Mouse (Mus musculus) liver, embryonic 16.5 days (tissue): Measurements from ENCODE around the gene Dstyk. TPM values are rescaled to one million over a fixed set of nuclear protein-coding genes. Genes with fewer than 3 reads are reported as not detected.

Experiments
- ATAC-seq: fragments of 200-750 bp; cut with Nextera tagmentation; 2 replicates; pipeline ENCODE4 v1.8.0; 2017; ENCODE audit warnings: low read depth, mild to moderate bottlenecking, moderate number of reproducible peaks, moderate library complexity
- H3K27ac ChIP-seq: fragments of 300-500 bp; sonication (generic); 2 replicates; pipeline ENCODE4 v1.5.1; 2014; ENCODE audit warnings: mild to moderate bottlenecking, low read length
- H3K27me3 ChIP-seq: fragments of 300-500 bp; sonication (generic); 2 replicates; pipeline ENCODE4 v1.6.1; 2014; ENCODE audit warnings: low read depth, low read length, mixed read lengths; ENCODE audit not compliant: control insufficient read depth, insufficient read depth
- H3K36me3 ChIP-seq: fragments of 300-500 bp; sonication (generic); 2 replicates; pipeline ENCODE4 v1.6.1; 2014; ENCODE audit warnings: mild to moderate bottlenecking; ENCODE audit not compliant: control insufficient read depth, insufficient read depth
- H3K4me1 ChIP-seq: fragments of 300-500 bp; sonication (generic); 2 replicates; pipeline ENCODE4 v1.6.1; 2014; ENCODE audit warnings: low read depth, low read length, mixed read lengths; ENCODE audit not compliant: control insufficient read depth
- H3K4me2 ChIP-seq: fragments of 300-500 bp; sonication (generic); 2 replicates; pipeline ENCODE4 v1.6.1; 2014; ENCODE audit warnings: low read depth, low read length, mixed read lengths
- H3K4me3 ChIP-seq: fragments of 300-500 bp; sonication (generic); 2 replicates; pipeline ENCODE4 v1.5.1; 2014; ENCODE audit warnings: low read depth, mild to moderate bottlenecking, low read length
- H3K9ac ChIP-seq: fragments of 300-500 bp; sonication (generic); 2 replicates; pipeline ENCODE4 v1.6.1; 2014; ENCODE audit warnings: low read depth, low read length
- H3K9me3 ChIP-seq: fragments of 300-500 bp; sonication (generic); replicated peaks from 2 replicates; pipeline ENCODE4 v1.6.1; 2016; ENCODE audit warnings: low read length; ENCODE audit not compliant: control insufficient read depth
- WGBS: fragments of 180-500 bp; shearing (Covaris S2); extraction: QIAGEN DNeasy Blood & Tissue Kit; methylation state at CpG from one replicate; pipeline ENCODE4 v1.1.7; 2014; ENCODE audit not compliant: insufficient replicate concordance; 5-methylcytosine and 5-hydroxymethylcytosine counted together
- polyA plus RNA-seq: library from polyadenylated mRNA; unstranded; fragments of >200 nt; fragmentation: Nextera tagmentation; extraction: Ambion mirVana; gene quantifications from 2 replicates; pipeline ENCODE4 v1.2.1, GENCODE M21; 2015

The Dstyk gene
- polyA plus RNA-seq, 1 experiment from 2014 or later: 5.0 TPM

DNA sequence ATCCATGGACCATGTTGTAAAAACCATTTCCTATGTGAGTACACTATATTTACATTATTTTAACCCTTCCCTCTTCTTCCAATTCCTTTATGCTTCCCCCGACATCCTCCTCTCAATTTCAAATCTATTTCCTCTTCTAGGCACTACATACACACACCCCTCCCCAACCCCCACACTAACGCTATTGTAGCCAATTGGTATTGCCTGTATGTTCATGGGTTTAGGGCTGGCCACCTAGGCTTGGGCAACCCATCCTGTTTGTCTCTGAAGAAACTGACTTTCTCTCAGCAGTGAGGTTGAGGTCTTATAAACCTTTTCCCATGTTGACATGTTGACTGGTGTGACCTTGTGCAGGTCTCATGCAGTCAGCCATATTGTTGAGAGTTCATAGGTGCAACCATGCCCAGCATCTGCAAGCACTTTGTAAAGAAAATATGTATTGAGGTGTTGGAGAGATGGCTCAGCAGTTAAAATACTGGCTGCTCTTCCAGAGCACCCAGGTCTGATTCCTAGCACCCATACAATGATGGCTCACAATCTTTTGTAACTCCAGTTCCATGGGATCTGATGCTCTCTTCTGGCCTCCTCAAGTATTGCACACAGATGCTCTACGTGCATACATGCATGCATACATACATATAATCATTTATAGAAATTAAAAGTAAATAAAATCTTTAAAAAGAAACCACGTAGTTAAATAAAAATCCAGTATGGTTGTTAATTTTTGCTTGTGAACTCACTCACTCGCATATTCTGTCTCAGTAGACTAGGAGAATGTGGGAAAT is 5.7 kb downstream of the Dstyk start:
- H3K4me1 ChIP-seq: peaks cover 16% of the 10 kb centered on the region
- H3K9me3 ChIP-seq: no peaks in the 10 kb centered on the region
- no peak overlapping the region for H3K4me3 ChIP-seq
- H3K9ac ChIP-seq: no peak overlapping the region
- H3K4me2 ChIP-seq: no peak overlapping the region
- H3K36me3 ChIP-seq: peaks cover 4% of the 10 kb centered on the region; the same call in 1 of the 2 replicates
- no peaks in the 10 kb centered on the region for H3K27me3 ChIP-seq
- WGBS: 78% methylated on average over 5 of the region's 5 CpGs
- H3K27ac ChIP-seq: no peak overlapping the region
- ATAC-seq: no peak

DNA sequence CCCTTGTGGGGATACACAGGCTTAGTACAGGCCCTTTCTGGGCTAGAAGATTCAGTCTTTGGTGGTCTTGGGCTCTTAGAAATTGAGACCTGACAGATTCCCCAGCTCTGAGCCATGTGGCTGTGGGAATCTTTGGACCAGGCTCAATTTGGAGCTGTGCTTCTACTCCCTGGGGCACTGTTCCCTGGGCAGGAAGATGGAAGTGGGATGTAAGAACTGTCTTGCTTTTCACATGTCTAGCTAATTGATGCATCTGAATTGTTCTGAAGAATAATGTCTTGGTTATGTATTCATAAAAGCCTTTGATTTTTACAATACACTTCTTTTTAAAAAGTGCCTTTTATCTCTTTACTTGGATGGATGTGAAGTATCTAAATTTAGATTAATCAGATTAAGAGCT is 8.2 kb downstream of the Dstyk start:
- H3K27ac ChIP-seq: no peak overlapping the region
- ATAC-seq: no peak
- no peaks in the 10 kb centered on the region for H3K27me3 ChIP-seq
- no peak overlapping the region for H3K4me2 ChIP-seq
- H3K4me1 ChIP-seq: no peaks in the 10 kb centered on the region; the same call in 1 of the 2 replicates
- H3K4me3 ChIP-seq: no peak overlapping the region
- peaks cover 4% of the 10 kb centered on the region; the same call in 1 of the 2 replicates for H3K36me3 ChIP-seq
- H3K9me3 ChIP-seq: no peaks in the 10 kb centered on the region
- H3K9ac ChIP-seq: no peak overlapping the region

DNA sequence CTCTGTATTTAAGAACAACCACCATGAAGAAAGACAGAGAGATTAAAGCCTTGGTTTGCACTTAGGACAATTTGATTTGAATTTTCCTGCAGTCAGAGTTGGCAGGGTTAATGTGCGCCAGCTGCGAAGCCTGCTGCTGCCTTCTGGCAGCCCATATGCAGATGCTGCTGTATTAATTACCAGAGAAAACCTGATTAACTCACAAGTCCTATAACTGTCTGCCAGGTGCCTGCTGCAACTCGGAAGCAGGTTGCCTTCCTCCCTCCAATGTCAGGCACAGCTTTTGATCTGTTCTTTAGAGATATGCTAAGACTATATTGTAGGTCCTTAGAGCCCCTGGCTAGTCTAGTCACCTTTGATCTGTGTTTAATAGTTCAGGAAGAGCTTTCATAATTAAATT is 13.5 kb downstream of the Dstyk start:
- no peaks in the 10 kb centered on the region for H3K9me3 ChIP-seq
- no peak overlapping the region for H3K4me2 ChIP-seq
- no peaks in the 10 kb centered on the region for H3K27me3 ChIP-seq
- WGBS: 75% methylated on average over 3 of the region's 3 CpGs
- no peaks in the 10 kb centered on the region; the same call in none of the 2 replicates for H3K4me1 ChIP-seq
- no peak overlapping the region for H3K4me3 ChIP-seq
- no peak overlapping the region for H3K27ac ChIP-seq
- ATAC-seq: no peak
- peaks cover 5% of the 10 kb centered on the region; the same call in 1 of the 2 replicates for H3K36me3 ChIP-seq
- H3K9ac ChIP-seq: no peak overlapping the region

DNA sequence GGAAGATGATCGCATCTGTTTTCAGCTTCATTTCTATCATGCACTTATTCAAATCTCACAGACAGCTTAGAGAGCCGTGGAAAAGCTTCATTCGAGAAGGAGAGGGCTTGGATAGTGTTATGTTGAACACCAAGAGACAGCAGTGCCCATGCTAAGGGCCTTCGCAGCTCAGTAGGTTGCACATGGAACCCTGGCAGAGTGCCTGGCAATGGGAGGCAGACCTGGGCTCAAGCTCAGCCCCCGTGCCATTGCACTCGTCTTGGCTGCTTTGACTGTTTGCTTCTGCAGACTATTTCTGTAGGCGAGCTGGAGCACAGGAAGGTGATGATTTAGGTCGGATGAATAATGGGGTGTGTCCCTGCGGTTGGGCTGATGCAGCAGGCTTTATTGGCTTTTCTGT is 14.4 kb downstream of the Dstyk start:
- Histone ChIP-seq H3K36me3 (peaks cover 5% of the 10 kb centered on the region; the same call in 1 of the 2 replicates), H3K9me3 (no peaks in the 10 kb centered on the region), H3K27ac (no peak overlapping the region), H3K27me3 (no peaks in the 10 kb centered on the region), H3K9ac (no peak overlapping the region), H3K4me3 (no peak overlapping the region), H3K4me1 (no peaks in the 10 kb centered on the region; the same call in none of the 2 replicates), H3K4me2 (no peak overlapping the region)
- ATAC-seq: no peak
- WGBS: 74% methylated on average over 9 of the region's 9 CpGs

DNA sequence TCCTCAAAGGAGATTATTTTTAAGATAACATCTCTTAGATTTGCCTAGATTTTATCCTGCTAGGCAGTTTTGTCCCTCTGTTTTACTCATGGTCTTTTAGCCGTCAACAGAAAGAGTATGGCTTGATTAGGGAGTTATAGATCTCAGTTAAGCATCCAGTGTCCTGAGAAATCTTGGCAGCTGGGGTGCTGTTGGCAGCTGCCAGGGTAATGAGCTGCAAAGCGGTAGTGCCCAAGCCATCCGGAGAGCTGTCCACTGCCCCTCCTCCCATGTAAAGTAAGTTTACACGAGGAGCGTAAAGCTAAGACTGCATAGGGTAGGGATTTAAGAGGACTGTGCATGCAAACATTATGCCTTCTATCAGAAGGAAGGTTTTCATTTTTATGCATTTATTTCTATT is 16.0 kb downstream of the Dstyk start:
- no peaks in the 10 kb centered on the region for H3K9me3 ChIP-seq
- ATAC-seq: no peak
- no peaks in the 10 kb centered on the region; the same call in none of the 2 replicates for H3K4me1 ChIP-seq
- no peak overlapping the region for H3K4me2 ChIP-seq
- 82% methylated on average over 5 of the region's 5 CpGs for WGBS
- H3K36me3 ChIP-seq: peaks cover 5% of the 10 kb centered on the region; the same call in 1 of the 2 replicates
- H3K27ac ChIP-seq: no peak overlapping the region
- H3K9ac ChIP-seq: no peak overlapping the region
- no peaks in the 10 kb centered on the region for H3K27me3 ChIP-seq
- no peak overlapping the region for H3K4me3 ChIP-seq

DNA sequence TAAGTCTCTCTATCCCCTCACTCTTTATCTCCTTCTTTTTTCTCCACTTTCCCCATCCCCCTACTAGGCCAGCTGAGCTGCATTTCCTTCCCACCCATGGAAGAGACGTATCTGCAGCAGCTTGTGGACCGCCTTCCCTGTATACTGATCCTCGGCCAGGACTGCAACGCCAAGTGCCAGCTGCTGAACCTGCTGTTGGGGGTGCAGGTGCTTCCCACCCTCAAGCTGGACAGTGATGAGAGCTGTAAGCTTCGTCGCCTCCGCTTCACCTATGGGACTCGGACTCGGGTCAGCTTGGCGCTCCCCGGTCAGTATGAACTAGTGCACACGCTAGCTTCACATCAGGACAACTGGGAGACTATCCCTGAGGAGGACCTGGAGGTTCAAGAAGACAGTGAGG is 16.7 kb downstream of the Dstyk start:
- H3K27me3 ChIP-seq: no peaks in the 10 kb centered on the region
- H3K9ac ChIP-seq: no peak overlapping the region
- H3K36me3 ChIP-seq: peaks cover 5% of the 10 kb centered on the region; the same call in 1 of the 2 replicates
- H3K4me2 ChIP-seq: no peak overlapping the region
- H3K27ac ChIP-seq: no peak overlapping the region
- H3K9me3 ChIP-seq: no peaks in the 10 kb centered on the region
- H3K4me1 ChIP-seq: no peaks in the 10 kb centered on the region; the same call in none of the 2 replicates
- 87% methylated on average over 12 of the region's 12 CpGs for WGBS
- ATAC-seq: no peak
- H3K4me3 ChIP-seq: no peak overlapping the region

DNA sequence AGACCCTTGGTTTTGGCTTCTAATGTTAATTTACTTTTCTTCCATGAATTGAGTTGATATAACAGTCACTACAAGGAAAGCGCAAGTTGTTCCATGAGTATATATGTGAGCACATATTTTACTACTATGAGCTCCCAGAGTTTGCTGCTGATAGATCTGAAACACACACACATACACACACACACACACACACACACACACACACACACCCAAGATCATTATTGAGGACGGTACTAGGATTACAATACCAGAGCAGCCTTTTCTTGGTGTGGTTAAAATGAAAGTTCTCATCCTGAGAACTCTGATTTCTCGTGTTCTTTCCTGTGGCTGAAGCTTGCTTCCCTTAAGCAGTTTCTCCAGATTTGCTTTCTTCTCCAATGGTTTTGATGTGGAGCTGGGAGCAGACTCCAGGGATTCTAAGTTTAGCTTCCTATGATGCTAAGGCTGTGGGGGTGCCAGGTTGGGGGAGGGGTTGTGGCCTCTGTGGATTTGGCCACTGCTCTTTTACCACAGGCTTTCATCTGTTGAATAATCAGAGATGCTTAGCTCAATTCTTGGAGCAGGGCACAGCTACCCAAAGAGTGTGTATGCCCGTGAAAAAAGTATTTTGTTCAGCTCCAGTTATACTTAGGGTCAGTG is 19.1 kb downstream of the Dstyk start:
- peaks cover 15% of the 10 kb centered on the region for H3K36me3 ChIP-seq
- no peaks in the 10 kb centered on the region for H3K27me3 ChIP-seq
- H3K4me2 ChIP-seq: no peak overlapping the region
- H3K9ac ChIP-seq: no peak overlapping the region
- WGBS: 58% methylated on average over 4 of the region's 4 CpGs
- H3K4me1 ChIP-seq: no peaks in the 10 kb centered on the region; the same call in none of the 2 replicates
- no peaks in the 10 kb centered on the region for H3K9me3 ChIP-seq
- ATAC-seq: no peak
- no peak overlapping the region for H3K27ac ChIP-seq
- H3K4me3 ChIP-seq: no peak overlapping the region

DNA sequence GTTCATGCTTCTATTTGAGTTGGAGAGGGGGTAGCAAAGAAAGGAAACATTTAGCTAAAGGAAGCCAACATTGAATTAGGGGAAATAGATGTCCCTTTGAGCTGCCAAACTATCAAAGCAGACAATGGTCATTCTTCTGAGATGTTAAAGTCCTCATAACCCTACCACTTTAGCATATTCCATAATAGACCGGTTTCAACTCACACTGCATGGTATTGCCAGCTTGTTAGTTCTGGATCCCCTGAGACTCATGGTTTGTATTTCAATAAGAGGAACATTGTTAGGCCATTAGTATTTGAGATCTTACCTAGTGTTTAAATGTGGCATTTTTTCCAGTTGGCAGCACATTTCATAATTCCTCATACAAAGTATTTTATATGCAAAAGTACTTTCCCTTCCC is 19.6 kb downstream of the Dstyk start:
- Histone ChIP-seq H3K36me3 (peaks cover 19% of the 10 kb centered on the region), H3K4me1 (no peaks in the 10 kb centered on the region; the same call in none of the 2 replicates), H3K9ac (no peak overlapping the region), H3K27ac (no peak overlapping the region), H3K9me3 (no peaks in the 10 kb centered on the region), H3K27me3 (no peaks in the 10 kb centered on the region), H3K4me3 (no peak overlapping the region), H3K4me2 (no peak overlapping the region)
- ATAC-seq: no peak
- WGBS: 76% methylated on average over 1 of the region's 1 CpGs

DNA sequence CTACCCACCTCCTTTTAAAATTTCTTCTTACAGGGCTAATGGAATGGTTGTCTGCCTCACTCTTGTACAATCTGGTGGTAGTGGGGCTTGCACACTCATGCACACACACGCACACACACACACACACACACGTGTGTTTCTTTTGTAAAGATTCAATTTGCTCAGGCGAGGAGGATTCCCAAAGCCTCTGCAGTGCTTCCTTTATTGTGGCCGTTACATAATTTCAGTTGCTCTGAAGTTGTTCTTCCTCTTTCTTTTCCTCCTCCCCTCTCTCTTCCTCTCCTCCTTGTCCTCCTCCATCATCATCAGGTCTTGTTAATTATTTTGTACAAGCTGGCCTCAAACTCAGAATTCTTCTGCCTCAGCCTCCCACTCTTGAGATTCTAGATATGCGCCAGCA is 20.0 kb downstream of the Dstyk start:
- no peaks in the 10 kb centered on the region for H3K27me3 ChIP-seq
- no peak for ATAC-seq
- peaks cover 22% of the 10 kb centered on the region for H3K36me3 ChIP-seq
- no peaks in the 10 kb centered on the region for H3K9me3 ChIP-seq
- H3K4me3 ChIP-seq: no peak overlapping the region
- H3K4me2 ChIP-seq: no peak overlapping the region
- H3K9ac ChIP-seq: no peak overlapping the region
- 47% methylated on average over 5 of the region's 5 CpGs for WGBS
- H3K4me1 ChIP-seq: no peaks in the 10 kb centered on the region; the same call in 1 of the 2 replicates
- no peak overlapping the region for H3K27ac ChIP-seq
